Mouse (Mus musculus) retina, embryonic 14.5 days (tissue): ENCODE measurements around the gene Boll.

ENCODE experiments used
- DNase-seq: peaks from one replicate; pipeline ENCODE4 v3.0.0-alpha.2; 2015; ENCODE audit warnings: low spot score

Boll gene

DNA sequence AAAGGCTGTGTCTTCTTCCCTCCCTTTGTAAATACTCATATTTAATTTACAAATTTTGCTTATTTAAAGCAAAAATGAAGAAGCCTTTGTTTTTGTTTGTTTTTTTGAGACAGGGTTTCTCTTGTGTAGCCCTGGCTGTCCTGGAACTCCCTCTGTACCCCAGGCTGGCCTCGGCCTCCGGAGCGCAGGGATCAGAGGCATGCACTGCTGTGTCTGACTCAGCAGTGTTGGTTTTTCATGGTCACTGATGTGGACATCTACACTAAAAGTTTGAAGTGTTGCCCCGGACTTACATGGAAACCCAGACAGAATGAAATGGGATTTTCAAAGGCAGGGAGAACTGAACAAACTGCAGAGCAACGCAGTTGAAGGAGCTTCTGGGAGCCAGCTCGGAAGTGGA lies 155.7 kb downstream of the Boll start:
- DNase-seq, result no peak

DNA sequence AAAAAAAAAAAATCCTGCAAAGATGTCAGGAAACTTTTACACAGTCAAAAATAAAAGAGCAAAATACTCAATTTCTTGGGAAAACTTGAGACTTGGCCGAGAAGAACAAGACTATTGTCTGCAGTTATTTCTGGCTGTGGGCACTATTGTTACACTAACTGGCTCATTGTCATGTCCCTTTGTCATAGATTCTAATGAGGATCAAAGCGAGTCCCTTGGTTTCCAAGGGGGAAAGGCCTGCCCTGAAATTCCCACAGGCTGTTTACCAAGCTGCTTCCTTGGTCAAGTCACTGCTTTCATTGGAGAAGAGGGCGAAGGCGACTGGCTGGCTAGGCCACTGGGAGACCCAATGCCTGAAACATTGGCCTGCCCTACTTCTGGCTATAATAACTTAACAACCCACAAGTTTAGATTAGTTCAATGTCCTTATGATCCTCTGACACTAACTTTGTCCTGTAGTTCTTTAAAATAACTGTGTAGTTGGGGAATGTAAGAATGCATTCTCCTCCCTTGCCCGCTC lies 157.4 kb downstream of the Boll start:
- peak; percentile 74 for DNase-seq

DNA sequence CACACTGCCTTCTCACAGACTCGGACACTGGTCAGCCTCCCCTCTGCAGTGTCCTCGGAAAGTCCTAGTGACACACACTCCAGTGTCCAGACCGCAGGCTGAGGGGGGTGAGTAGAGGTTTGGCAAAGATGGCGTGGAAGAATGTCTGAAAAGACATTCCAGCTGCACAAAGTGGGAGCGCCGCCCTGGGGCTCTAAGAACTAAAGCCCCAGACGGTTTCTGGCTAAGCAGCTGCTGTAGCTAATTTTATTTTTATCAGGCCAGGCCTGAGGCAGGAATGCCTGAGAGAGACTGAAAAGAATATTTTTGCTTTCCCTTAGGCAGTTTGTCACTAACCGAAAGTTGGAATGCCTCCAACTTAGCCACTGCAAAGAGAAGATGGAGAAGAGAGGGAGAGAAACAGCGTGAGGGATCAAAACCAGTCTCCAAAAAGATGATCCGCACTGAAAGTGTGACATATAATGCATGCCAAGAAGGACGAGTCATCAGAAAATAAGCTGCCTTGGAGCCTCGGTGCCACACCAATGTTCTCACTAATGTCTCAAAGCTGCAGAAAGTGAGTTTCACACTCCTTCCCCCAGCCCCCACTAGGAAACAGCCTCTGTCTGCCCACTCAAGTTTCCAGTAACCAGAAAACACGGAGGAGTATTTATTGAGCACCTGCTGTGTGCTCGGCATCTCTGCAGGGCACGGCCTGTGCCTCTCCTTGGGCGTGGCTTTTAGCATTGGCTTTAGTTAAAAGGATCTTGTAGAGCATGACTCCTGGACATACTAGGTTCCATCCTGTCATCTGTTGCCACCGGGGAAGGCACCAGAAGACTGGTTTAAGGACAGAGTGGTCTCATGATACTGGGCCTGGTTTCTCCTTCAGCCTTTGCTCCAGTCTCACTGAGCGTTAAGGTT lies 161.2 kb downstream of the Boll start:
- DNase-seq, result no peak

DNA sequence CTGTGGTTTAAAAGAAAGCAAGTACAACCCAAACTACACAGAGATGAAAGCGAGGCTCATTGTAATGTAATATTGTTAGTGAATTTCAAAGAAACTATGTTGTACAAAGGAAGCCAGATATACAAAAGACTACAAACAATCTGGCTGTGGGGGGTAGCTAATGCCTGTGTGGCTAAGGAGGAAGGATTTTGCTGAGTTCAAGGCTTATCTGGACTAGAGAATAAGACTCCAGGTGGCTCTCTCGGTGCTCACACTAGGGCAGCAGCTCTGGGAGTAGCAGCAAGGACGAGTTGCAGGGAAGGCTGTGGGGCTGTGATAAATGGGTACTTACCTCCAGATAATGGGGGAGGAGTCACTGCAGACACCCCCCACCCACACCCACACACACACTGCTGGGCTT lies 164.6 kb downstream of the Boll start:
- DNase-seq, result no peak
